Mouse (Mus musculus): ENCODE data around the gene 1700029P11Rik. TPM values are rescaled to one million over a fixed set of nuclear protein-coding genes. Genes with fewer than 3 reads are reported as not detected.

Gene 1700029P11Rik
- polyA plus RNA-seq, 1 experiment: not detected

DNA sequence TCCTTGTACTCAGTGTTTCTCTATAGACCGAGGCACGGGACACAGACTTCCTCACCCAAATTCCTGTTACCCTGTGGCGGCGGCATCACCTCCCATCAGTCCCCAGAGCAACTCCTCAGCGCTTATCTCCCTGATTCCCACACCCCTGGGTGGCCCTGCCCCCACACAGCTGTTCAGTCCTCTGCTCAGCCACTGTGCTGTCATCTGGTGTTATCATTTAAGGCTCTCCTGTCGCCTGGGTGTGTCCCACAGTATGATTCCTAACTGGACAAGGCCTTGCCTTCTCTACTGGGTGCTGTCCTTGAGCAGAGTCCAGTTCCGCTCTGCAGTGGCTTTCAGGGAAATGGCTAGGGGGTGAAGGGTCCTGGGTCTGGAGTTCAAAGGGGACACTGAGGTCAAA is 10.2 kb downstream of the 1700029P11Rik start:
- H3K27me3 ChIP-seq (replicated peaks): peaks cover 3% of the 10 kb centered on the region
- H3K4me1 ChIP-seq: peaks cover 12% of the 10 kb centered on the region
- H3K36me3 ChIP-seq (replicated peaks; ENCODE audit: low read length): peaks cover 41% of the 10 kb centered on the region
- TF ChIP-seq GATA1 (IDR thresholded peaks at IDR 0.05; ENCODE audit: borderline replicate concordance, low read length) (no peak), FLI1 (IDR thresholded peaks at IDR 0.05; ENCODE audit: low read length) (no peak)
- no peak overlapping the region for H3K4me3 ChIP-seq (replicated peaks)
- no peaks in the 10 kb centered on the region for H3K9me3 ChIP-seq

DNA sequence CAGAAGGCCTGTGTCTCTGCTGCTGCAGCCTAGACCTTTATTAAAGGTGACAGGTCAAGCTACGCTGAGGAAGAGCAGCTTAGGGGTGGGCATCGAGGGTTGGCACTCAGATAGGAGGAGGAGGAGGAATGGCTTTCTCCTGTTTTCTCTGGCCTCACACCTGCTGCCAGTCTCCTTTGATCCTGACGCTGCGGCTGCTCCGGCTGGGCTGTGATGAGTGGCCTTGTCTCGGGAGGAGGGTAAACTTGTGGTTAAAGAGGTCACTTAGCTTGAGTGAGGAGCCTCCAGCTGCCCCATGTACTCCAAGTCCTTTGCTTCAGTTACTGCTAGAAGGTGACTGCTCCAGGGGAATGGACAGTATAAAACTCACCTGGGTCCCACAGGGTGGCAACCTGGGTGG is 13.7 kb downstream of the 1700029P11Rik start:
- TF ChIP-seq FLI1 (IDR thresholded peaks at IDR 0.05; ENCODE audit: low read length) (no peak), GATA1 (IDR thresholded peaks at IDR 0.05; ENCODE audit: borderline replicate concordance, low read length) (no peak)
- Histone ChIP-seq H3K36me3 (replicated peaks; ENCODE audit: low read length) (peaks cover 75% of the 10 kb centered on the region), H3K27me3 (replicated peaks) (no peaks in the 10 kb centered on the region)

DNA sequence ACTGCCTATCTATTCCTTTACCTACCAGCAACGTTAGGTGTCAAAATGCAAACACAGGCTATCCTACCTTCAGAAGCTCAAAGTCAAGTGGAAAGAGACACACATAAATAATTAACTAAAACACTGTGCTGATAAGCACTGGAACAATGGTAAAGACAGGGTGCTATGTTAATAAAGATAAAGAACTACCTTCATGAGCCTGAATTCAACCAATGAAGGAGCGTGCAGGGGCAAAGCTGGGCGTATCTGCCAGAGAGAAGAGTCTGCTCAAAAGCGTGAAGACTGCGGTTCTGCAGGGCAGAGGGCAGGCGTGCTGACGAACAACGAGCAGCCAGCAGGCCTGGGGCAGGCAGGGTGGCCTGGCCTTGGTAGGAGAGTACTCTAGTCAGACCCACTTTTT is 23.9 kb downstream of the 1700029P11Rik start:
- no peak for TF ChIP-seq FLI1 (IDR thresholded peaks at IDR 0.05; ENCODE audit: low read length)
- TF ChIP-seq GATA1 (IDR thresholded peaks at IDR 0.05; ENCODE audit: borderline replicate concordance, low read length): no peak
- peaks cover 83% of the 10 kb centered on the region for H3K36me3 ChIP-seq (replicated peaks; ENCODE audit: low read length)

More for the DNA sequence above, 13.7 kb downstream of the 1700029P11Rik start:
- Histone ChIP-seq H3K9me3 (no peaks in the 10 kb centered on the region), H3K4me3 (replicated peaks) (no peak overlapping the region), H3K4me1 (peaks cover 29% of the 10 kb centered on the region)

DNA sequence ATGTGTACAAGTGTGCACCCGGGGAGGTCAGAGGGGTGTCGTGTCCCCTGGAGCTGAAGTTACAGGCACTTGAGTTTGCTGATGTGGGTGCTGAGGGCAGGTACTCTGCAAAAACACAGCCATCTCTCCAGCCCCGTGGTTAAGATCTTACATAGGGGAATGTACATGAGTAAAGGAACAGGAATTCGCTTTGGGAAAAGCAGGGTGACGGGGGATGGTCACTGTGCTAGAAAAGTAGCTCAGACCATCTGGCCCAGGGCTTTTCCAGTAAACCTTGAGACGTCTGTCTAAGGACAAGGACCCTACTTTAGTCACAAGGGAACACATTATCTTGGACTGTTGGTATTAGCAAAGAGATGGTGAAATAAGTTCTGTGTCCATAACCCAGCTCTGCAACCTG is 31.6 kb downstream of the 1700029P11Rik start:
- TF ChIP-seq FLI1 (IDR thresholded peaks at IDR 0.05; ENCODE audit: low read length) (no peak), GATA1 (IDR thresholded peaks at IDR 0.05; ENCODE audit: borderline replicate concordance, low read length) (no peak)
- peaks cover 66% of the 10 kb centered on the region for H3K4me1 ChIP-seq
- H3K4me3 ChIP-seq (replicated peaks): no peak overlapping the region
- peaks cover 41% of the 10 kb centered on the region for H3K36me3 ChIP-seq (replicated peaks; ENCODE audit: low read length)
- no peaks in the 10 kb centered on the region for H3K9me3 ChIP-seq
- H3K27me3 ChIP-seq (replicated peaks): no peaks in the 10 kb centered on the region

More for the DNA sequence above, 23.9 kb downstream of the 1700029P11Rik start:
- Histone ChIP-seq H3K4me3 (replicated peaks) (no peak overlapping the region), H3K27me3 (replicated peaks) (no peaks in the 10 kb centered on the region), H3K4me1 (peaks cover 35% of the 10 kb centered on the region), H3K9me3 (no peaks in the 10 kb centered on the region)

DNA sequence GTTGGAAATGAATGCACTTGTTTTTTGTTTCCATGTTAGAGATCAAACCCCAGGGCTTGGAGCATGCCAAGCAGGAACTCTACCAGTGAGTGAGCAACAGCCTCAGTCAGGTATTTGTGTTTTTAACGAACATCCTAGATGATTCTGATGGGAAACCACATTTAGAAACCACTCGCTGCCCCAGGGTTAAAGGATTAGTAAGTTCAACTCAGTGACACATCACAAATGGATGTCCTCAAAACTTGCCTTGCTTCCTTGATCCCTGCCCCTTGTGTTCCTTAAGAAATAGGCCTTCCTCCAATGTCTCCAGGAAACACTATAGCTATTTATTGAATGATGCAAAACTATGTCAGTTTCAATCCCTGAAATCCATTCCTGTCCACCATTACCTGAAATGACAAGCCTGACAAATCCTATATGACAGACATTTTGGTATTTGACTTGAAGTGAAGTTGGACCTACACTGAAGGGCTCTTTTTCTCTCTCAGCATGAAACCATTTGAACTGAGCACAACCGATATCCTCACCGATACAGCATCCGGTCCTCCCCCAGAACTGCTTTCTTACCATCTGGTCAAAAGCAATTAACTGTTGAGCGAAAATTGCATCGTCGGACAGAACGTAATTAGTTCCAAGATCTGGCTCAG is 34.5 kb downstream of the 1700029P11Rik start:
- peaks cover 65% of the 10 kb centered on the region for H3K4me1 ChIP-seq
- TF ChIP-seq GATA1 (IDR thresholded peaks at IDR 0.05; ENCODE audit: borderline replicate concordance, low read length) (no peak), FLI1 (IDR thresholded peaks at IDR 0.05; ENCODE audit: low read length) (no peak)
- no peaks in the 10 kb centered on the region for H3K9me3 ChIP-seq
- H3K36me3 ChIP-seq (replicated peaks; ENCODE audit: low read length): peaks cover 31% of the 10 kb centered on the region
- H3K27me3 ChIP-seq (replicated peaks): no peaks in the 10 kb centered on the region
- H3K4me3 ChIP-seq (replicated peaks): peak overlapping the region; percentile 100

DNA sequence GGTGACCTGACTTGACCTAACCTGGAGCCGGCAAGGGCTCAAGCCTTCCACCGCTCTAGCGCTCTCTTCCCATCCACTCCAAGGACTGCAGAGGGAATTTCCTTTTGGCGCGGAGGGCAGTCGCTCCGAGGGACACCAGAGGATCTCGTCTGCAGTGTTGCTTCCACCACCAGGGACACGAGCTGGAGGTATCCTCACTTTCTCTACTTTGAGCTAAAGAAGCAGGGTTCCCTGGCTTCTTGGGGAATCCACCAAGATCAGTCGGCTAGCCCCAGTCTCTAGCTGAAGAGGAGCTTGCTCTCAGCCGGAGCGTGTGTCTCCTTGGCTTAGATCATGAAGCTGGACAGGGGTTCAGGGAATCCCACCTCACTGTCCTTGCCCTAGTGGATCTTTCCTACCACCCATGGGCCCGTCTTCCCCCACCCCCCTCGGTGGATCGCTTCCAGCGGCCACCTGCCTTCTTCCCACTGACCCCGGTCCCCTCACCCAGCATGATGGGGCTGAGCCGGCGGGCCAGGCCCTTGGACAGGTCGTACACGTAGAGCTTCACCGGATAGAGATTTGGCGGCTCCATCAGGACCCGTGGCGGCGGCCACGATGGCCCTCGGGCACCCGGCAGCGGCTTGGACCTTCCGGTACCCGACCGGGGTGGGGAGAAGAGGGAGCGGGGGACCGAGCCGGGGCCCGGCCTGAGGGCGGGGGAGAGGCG is 35.2 kb downstream of the 1700029P11Rik start:
- H3K4me1 ChIP-seq: peaks cover 69% of the 10 kb centered on the region

DNA sequence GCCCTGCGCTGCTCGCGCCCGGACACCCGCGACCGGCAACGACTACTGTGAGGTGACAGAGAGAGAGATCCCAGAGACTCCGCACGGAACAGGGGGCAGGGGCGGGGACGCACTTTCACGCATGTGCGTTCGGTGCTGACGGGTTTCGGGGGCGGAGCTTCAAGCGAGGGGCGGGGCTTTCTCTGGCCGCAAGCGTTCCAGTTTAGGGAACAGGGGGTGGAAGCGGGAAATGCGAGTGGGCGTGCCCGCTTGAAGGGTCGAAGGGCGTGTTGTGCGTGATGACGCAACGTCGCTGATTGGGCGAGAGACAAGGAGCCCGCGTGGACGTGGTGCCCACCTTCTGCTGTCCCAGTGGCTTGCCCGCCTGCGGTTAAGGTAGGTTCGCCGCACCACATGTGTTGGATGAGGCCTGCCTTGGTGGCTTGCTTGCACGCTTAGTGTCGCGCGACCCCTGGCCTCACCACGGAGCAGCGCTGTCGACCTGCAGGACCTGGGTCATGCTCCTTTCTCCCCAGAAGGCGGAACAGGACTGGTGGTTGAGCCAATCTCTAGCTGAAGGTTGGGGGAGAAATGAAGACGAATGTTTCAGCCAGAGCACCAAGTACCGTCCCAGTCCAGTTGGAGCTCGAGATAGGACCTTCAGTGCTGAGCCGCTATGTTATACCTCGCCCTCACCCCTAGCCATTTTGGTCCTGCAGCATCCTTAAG is 35.9 kb downstream of the 1700029P11Rik start:
- no peaks in the 10 kb centered on the region for H3K9me3 ChIP-seq
- peak; percentile 79; the same call in 2 of the 3 replicates for TF ChIP-seq GATA1 (IDR thresholded peaks at IDR 0.05; ENCODE audit: borderline replicate concordance, low read length)
- no peak for TF ChIP-seq FLI1 (IDR thresholded peaks at IDR 0.05; ENCODE audit: low read length)
- H3K36me3 ChIP-seq (replicated peaks; ENCODE audit: low read length): peaks cover 29% of the 10 kb centered on the region
- H3K4me3 ChIP-seq (replicated peaks): peak overlapping the region; percentile 100
- H3K27me3 ChIP-seq (replicated peaks): no peaks in the 10 kb centered on the region
- peaks cover 64% of the 10 kb centered on the region for H3K4me1 ChIP-seq

More for the DNA sequence above, 35.2 kb downstream of the 1700029P11Rik start:
- Histone ChIP-seq H3K27me3 (replicated peaks) (no peaks in the 10 kb centered on the region), H3K4me3 (replicated peaks) (peak overlapping the region; percentile 100), H3K9me3 (no peaks in the 10 kb centered on the region), H3K36me3 (replicated peaks; ENCODE audit: low read length) (peaks cover 31% of the 10 kb centered on the region)
- no peak for TF ChIP-seq FLI1 (IDR thresholded peaks at IDR 0.05; ENCODE audit: low read length)
- no peak for TF ChIP-seq GATA1 (IDR thresholded peaks at IDR 0.05; ENCODE audit: borderline replicate concordance, low read length)

DNA sequence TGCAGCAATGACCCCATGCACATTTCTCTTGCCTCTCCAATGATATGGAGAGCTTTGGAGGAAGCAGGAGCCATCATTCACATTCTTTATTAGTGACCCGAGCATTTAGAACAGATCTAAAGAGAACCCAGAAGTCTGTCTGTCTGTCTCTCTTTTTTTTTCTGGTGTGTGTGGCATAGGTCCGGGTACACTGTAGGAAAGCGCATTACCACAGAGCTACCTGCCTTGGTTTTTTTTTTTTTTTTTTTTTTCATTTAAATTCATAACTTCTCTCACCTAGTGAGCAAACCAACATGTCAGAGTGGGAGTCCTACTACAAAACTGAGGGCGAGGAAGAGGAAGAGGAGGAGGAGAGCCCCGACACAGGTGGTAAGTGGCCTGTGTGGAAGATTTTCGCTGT is 36.5 kb downstream of the 1700029P11Rik start:
- H3K27me3 ChIP-seq (replicated peaks): no peaks in the 10 kb centered on the region
- H3K4me1 ChIP-seq: peaks cover 67% of the 10 kb centered on the region
- peaks cover 32% of the 10 kb centered on the region for H3K36me3 ChIP-seq (replicated peaks; ENCODE audit: low read length)
- peak overlapping the region; percentile 100 for H3K4me3 ChIP-seq (replicated peaks)
- no peak for TF ChIP-seq GATA1 (IDR thresholded peaks at IDR 0.05; ENCODE audit: borderline replicate concordance, low read length)
- TF ChIP-seq FLI1 (IDR thresholded peaks at IDR 0.05; ENCODE audit: low read length): no peak
- no peaks in the 10 kb centered on the region for H3K9me3 ChIP-seq

DNA sequence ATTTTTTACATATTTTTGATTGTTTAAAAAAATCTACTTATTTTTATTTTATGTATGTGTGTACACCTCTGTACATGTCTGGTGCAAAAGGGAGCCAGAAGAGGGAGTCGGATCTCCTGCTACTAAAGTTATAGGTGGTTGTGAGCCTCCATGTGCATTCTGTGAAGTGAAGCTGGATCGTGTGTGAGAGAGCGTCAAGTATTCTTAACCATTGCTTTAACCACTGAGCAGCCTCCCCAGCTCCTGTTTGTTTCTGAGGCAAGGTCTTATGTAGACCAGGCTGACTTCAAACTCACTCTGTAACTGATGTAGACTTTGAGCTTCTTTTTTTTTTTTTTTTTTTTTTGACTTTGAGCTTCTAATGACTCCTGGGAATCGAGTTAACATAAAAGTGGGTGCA is 37.1 kb downstream of the 1700029P11Rik start:
- Histone ChIP-seq H3K36me3 (replicated peaks; ENCODE audit: low read length) (peaks cover 32% of the 10 kb centered on the region), H3K27me3 (replicated peaks) (no peaks in the 10 kb centered on the region), H3K4me3 (replicated peaks) (peak overlapping the region; percentile 67), H3K4me1 (peaks cover 67% of the 10 kb centered on the region), H3K9me3 (no peaks in the 10 kb centered on the region)
- TF ChIP-seq FLI1 (IDR thresholded peaks at IDR 0.05; ENCODE audit: low read length) (no peak), GATA1 (IDR thresholded peaks at IDR 0.05; ENCODE audit: borderline replicate concordance, low read length) (no peak)
